Mouse (Mus musculus) layer of hippocampus, adult 2 months (tissue): ENCODE results near the gene Akap7. TPM values are rescaled to one million over a fixed set of nuclear protein-coding genes. Genes with fewer than 3 reads are reported as not detected.
A peak's percentile ranks its signal among the peaks of the same experiment; 100 is the strongest.

Experiments
- DNase-seq, 2 experiments: peaks; one replicate each; pipeline ENCODE4 v3.0.0; 2022; ENCODE audit warnings: low spot score in 2 of 2
- H3K27ac ChIP-seq: fragments of 200-600 bp; 2 replicates; pipeline ENCODE4 v1.8.1; 2022
- H3K4me3 ChIP-seq: fragments of 200-600 bp; 2 replicates; pipeline ENCODE4 v1.8.1; 2022; ENCODE audit warnings: mild to moderate bottlenecking
- CTCF ChIP-seq: fragments of 200-600 bp; conservative IDR thresholded peaks from 2 replicates; pipeline ENCODE4 v1.8.1; 2022; ENCODE audit warnings: antibody characterized with exemption, mild to moderate bottlenecking, moderate library complexity
- total RNA-seq, 2 experiments: library from RNA; stranded (reverse); gene quantifications; 2 replicates each; pipeline ENCODE4 v1.2.3; 2021

Akap7 gene
- total RNA-seq, 2 experiments from 2014 or later: 53.2 to 57.8 TPM

DNA sequence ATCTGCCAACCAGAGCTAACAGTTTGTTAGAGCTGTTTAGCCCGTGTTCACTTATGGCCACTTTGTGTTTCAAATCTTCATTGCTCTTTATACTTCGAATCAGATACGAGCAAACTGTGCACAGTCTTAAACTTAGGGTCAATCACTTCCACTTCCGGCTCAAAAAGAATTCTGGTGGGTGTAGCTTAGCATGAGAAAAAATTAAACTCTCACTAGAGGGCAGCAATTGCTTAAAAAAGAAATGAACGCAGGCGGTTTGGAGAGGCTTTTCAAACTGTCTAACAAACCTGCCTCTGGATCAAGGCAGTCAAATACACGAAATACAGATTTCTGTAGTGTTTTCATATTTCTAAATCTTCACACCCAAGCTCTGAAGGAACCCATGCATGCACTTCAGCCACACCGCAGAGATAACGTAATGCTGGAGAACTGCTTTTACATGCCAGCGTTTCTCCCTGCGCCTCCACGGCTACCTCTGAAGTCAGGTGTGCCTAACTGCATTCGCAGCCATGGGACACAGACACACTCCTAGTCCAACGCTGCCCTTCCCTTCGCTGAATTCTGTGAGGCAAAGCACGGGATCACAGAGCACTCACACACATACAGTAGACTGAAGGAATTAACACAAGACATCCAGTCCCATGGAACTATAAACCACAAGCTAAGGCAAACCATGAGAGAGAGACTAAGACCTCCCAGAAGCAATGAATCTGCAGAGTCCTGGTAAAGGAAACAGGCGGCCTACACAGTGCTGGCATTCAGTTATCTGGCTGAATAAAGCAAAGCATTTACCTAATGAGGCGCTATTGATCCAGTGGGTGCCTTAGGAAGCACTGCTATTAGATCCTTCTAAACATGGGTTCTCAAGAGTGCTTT is 39.0 kb downstream of the Akap7 start:
- H3K4me3 ChIP-seq: no peak overlapping the region
- no peak overlapping the region for H3K27ac ChIP-seq
- TF ChIP-seq CTCF: peak; percentile 82
- peak; percentile 30 to 61 for DNase-seq

- peak overlapping the region; percentile 0; the same call in 1 of the 2 replicates for H3K27ac ChIP-seq
Observed at GRCm38 (mm10) chr10:25261176-25261575, 46.5 kb downstream of the Akap7 start.

GRCm38 (mm10) chr10:25260724-25261123 is 46.9 kb downstream of the Akap7 start:
- H3K4me3 ChIP-seq: no peak overlapping the region
- TF ChIP-seq CTCF: no peak
- H3K27ac ChIP-seq: peak overlapping the region; percentile 0; the same call in 1 of the 2 replicates
- DNase-seq: no peak

More at GRCm38 (mm10) chr10:25261176-25261575, 46.5 kb downstream of the Akap7 start:
- H3K4me3 ChIP-seq: no peak overlapping the region
- no peak for DNase-seq
- TF ChIP-seq CTCF: no peak

- no peak for TF ChIP-seq CTCF
Observed at GRCm38 (mm10) chr10:25258171-25258570, 49.5 kb downstream of the Akap7 start.

DNA sequence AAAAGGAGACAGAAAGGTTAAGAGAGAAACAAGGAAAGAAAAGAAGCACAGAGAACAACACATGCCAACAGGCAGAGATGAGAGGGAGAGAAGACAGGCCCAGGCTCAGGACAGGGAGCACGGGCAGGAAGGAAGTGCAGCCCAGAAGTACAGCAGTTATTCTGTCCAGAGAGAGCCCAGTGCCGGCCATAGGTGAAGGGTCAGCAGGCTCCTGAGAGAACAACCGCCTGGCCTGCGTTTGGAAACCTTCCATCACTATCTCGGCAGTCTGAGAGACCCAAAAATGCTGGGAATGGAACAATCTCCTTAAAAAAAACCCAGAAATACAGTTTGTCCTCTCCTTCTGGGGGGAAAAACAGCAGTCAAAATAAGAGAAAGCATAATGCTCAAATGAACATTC is 50.2 kb downstream of the Akap7 start:
- no peak for TF ChIP-seq CTCF
- Histone ChIP-seq H3K27ac (no peak overlapping the region), H3K4me3 (no peak overlapping the region)
- DNase-seq: no peak

More at GRCm38 (mm10) chr10:25258171-25258570, 49.5 kb downstream of the Akap7 start:
- Histone ChIP-seq H3K4me3 (no peak overlapping the region), H3K27ac (no peak overlapping the region)
- DNase-seq: no peak

- DNase-seq: no peak
- Histone ChIP-seq H3K27ac (no peak overlapping the region), H3K4me3 (no peak overlapping the region)
- TF ChIP-seq CTCF: no peak
Observed at GRCm38 (mm10) chr10:25253474-25253873, 54.2 kb downstream of the Akap7 start.

- Histone ChIP-seq H3K4me3 (no peak overlapping the region), H3K27ac (no peak overlapping the region)
- no peak for TF ChIP-seq CTCF
- no peak for DNase-seq
Observed at GRCm38 (mm10) chr10:25253006-25253405, 54.7 kb downstream of the Akap7 start.

DNA sequence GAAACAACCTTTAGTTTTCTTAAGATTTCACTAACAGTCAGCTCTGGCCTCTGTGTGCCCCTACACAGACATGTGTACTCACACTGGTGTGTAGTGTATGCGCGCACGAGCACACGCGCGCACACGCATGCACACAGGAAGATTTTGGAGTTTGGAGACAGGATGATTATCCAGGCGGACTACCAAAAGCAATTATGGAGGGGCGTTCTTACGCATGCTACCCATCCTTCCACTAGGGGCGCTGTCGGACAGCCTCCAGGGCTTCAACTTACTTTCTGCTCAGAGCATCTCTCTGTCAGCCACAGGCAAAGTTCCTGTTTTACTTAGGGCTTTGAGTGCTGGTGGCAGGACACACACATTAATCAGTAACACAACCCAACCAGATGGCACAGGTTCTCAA is 57.6 kb downstream of the Akap7 start:
- Histone ChIP-seq H3K4me3 (no peak overlapping the region), H3K27ac (no peak overlapping the region)
- TF ChIP-seq CTCF: peak; percentile 92
- DNase-seq: peak in 1 of 2 experiments; percentile 53

DNA sequence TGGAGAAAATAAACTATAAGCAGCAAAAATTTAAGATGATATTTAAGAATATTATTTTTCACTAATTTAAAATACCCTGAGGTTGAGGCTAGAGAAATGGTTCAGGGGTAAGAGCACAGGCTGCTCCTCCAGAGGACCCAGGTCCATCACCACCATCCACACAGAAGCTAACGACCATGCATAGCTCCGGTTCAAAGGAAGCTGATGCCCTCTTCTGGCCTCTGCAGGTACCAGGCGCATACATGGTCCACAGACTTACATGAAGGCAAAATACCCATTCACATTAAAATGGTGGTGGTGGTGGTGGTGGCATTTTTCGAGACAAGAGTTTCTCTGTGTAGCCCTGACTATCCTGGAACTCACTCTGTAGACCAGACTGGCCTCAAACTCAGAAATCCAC is 61.5 kb downstream of the Akap7 start:
- no peak overlapping the region for H3K27ac ChIP-seq
- no peak overlapping the region for H3K4me3 ChIP-seq
- TF ChIP-seq CTCF: peak; percentile 64
- no peak for DNase-seq

DNA sequence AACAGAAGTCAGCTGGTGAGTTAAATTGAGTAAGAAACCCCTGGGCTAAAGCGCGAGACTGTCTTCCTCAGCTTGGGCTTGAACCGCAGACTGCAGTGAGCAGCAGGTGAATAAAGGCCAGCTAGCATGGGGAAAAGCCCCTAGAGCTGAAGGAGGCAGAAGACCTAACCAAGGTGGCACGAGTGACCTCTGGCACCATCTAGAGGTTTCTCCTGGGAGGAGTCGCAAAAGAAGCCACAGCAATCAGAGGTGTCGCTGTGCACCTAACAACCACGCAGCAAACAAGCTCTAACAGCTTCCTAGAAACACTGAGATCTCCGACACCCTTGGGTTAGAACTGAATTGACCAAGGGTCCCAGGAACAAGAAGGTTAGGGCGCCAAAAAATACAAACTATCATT is 68.5 kb downstream of the Akap7 start:
- no peak overlapping the region for H3K4me3 ChIP-seq
- peak; percentile 82 for TF ChIP-seq CTCF
- no peak overlapping the region for H3K27ac ChIP-seq
- DNase-seq: peak in 1 of 2 experiments; percentile 45

GRCm38 (mm10) chr10:25234080-25234479 is 73.6 kb downstream of the Akap7 start:
- no peak for TF ChIP-seq CTCF
- Histone ChIP-seq H3K27ac (no peak overlapping the region), H3K4me3 (no peak overlapping the region)
- no peak for DNase-seq

- Histone ChIP-seq H3K4me3 (no peak overlapping the region), H3K27ac (no peak overlapping the region)
- no peak for TF ChIP-seq CTCF
- DNase-seq: no peak
Observed at GRCm38 (mm10) chr10:25232700-25233099, 75.0 kb downstream of the Akap7 start.

DNA sequence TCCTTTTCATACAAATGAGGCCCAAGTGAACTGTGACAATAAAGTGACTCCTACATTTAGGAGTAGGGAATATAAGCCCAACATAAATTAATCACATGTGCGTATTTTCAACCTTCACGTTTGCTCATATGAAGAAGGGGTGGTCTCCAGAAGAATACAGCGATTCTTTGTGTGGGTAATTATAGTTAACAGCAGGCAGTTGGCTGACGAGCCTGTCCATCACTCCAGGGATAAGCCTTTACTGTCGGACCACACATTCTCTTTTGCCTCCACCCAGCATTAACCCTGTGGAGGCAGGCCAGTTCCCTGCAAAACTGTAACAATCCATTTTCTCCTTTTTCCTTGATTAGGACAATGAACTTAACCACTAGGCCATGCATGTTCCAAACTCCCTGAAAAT is 76.3 kb downstream of the Akap7 start:
- Histone ChIP-seq H3K4me3 (no peak overlapping the region), H3K27ac (no peak overlapping the region)
- TF ChIP-seq CTCF: no peak
- DNase-seq: no peak

- Histone ChIP-seq H3K27ac (no peak overlapping the region), H3K4me3 (no peak overlapping the region)
- TF ChIP-seq CTCF: no peak
- DNase-seq: no peak
Observed at GRCm38 (mm10) chr10:25224371-25224770, 83.3 kb downstream of the Akap7 start.
